Mouse (Mus musculus) C2C12 (cell line): ENCODE data around the gene Yipf7. TPM values are rescaled to one million over a fixed set of nuclear protein-coding genes. Genes with fewer than 3 reads are reported as not detected.

Experiments
- H3K27me3 ChIP-seq: one replicate; pipeline ENCODE4 v1.6.1; 2011; ENCODE audit not compliant: control insufficient read depth, insufficient read depth, insufficient read length
- H3K36me3 ChIP-seq: one replicate; pipeline ENCODE4 v1.6.1; 2011; ENCODE audit not compliant: control insufficient read depth, insufficient read depth
- H3K4me3 ChIP-seq: one replicate; pipeline ENCODE4 v1.5.1; 2011; ENCODE audit warnings: mild to moderate bottlenecking, control low read depth; ENCODE audit not compliant: poor library complexity, insufficient read depth, severe bottlenecking
- H3K79me2 ChIP-seq: one replicate; pipeline ENCODE4 v1.6.1; 2011; ENCODE audit not compliant: control insufficient read depth, insufficient read depth
- H3K79me3 ChIP-seq: one replicate; pipeline ENCODE4 v1.6.1; 2011; ENCODE audit warnings: low read depth, control low read depth
- H3ac ChIP-seq: one replicate; pipeline ENCODE3; 2011; ENCODE audit warnings: low read depth; ENCODE audit not compliant: control insufficient read depth, insufficient read length
- CEBPB ChIP-seq: IDR thresholded peaks from one replicate; pipeline ENCODE4 v1.6.1; 2011; ENCODE audit warnings: low read depth, mild to moderate bottlenecking, control low read depth, moderate library complexity
- CTCF ChIP-seq: IDR thresholded peaks from one replicate; pipeline ENCODE4 v1.5.1; 2011; ENCODE audit not compliant: control insufficient read depth, insufficient read depth, insufficient read length
- FOSL1 ChIP-seq: IDR thresholded peaks from one replicate; pipeline ENCODE4 v1.8.0; 2011; ENCODE audit warnings: mild to moderate bottlenecking, low read length; ENCODE audit not compliant: poor library complexity, insufficient read depth, severe bottlenecking
- MAX ChIP-seq: IDR thresholded peaks from one replicate; pipeline ENCODE4 v1.6.1; 2011; ENCODE audit warnings: mild to moderate bottlenecking, control low read depth
- MYOD1 ChIP-seq: IDR thresholded peaks from one replicate; pipeline ENCODE4 v1.6.1; 2011; ENCODE audit warnings: low read depth; ENCODE audit not compliant: control insufficient read depth, insufficient read length
- MYOG ChIP-seq: IDR thresholded peaks from one replicate; pipeline ENCODE4 v1.6.1; 2011; ENCODE audit not compliant: control insufficient read depth, insufficient read length; ENCODE audit errors: extremely low read depth
- USF1 ChIP-seq: IDR thresholded peaks from one replicate; pipeline ENCODE4 v1.6.1; 2011; ENCODE audit warnings: low read depth, mild to moderate bottlenecking, control low read depth, moderate library complexity
- long read RNA-seq, 2 experiments: library from polyadenylated mRNA; unstranded; transcript quantifications; one replicate each; pipeline ENCODE4 v2.0.0; 2019 to 2020
- polyA plus RNA-seq: library from polyadenylated mRNA; unstranded; fragments of >200 nt; fragmentation: generic; extraction: Trizol; gene quantifications from one replicate; pipeline ENCODE4 v1.2.1, GENCODE M21; 2012; ENCODE audit warnings: missing spikeins

Yipf7 gene
- polyA plus RNA-seq = not detected
- long read RNA-seq, experiment 1 = 0 reads
- long read RNA-seq, experiment 2 = 0 reads

DNA sequence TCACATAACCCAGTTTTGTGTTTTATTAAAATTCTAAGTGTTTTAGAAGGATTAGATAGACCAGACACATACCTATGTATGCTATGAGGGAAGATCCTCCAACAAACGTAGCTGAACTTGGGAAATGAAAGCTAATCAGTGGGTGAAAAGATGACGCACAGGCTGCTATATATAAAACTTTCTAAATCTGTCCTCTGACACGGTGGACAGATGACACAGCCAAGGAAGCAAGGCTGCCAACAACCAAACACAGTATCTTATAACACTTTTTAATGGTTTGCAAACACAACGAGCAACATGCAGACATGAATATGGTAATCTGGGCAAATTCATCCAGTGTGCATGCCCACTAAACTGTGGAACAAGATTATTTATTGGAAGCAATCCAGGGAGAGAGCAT lies at the start of gene Yipf7:
TSS of gene Yipf7 (minus strand) at position 160 of the 400 bp plus-strand sequence.
- H3K4me3 ChIP-seq = no peak within 1 kb of the TSS
- H3K79me3 ChIP-seq = no peaks in the 10 kb centered on the region
- no peaks in the 10 kb centered on the region for H3K36me3 ChIP-seq
- no peak within 1 kb of the TSS for H3ac ChIP-seq
- no peaks in the 10 kb centered on the region for H3K27me3 ChIP-seq
- TF ChIP-seq FOSL1 (no peak), CEBPB (no peak), CTCF (no peak), USF1 (no peak), MYOD1 (no peak), MYOG (no peak), MAX (no peak)
- no peaks in the 10 kb centered on the region for H3K79me2 ChIP-seq

DNA sequence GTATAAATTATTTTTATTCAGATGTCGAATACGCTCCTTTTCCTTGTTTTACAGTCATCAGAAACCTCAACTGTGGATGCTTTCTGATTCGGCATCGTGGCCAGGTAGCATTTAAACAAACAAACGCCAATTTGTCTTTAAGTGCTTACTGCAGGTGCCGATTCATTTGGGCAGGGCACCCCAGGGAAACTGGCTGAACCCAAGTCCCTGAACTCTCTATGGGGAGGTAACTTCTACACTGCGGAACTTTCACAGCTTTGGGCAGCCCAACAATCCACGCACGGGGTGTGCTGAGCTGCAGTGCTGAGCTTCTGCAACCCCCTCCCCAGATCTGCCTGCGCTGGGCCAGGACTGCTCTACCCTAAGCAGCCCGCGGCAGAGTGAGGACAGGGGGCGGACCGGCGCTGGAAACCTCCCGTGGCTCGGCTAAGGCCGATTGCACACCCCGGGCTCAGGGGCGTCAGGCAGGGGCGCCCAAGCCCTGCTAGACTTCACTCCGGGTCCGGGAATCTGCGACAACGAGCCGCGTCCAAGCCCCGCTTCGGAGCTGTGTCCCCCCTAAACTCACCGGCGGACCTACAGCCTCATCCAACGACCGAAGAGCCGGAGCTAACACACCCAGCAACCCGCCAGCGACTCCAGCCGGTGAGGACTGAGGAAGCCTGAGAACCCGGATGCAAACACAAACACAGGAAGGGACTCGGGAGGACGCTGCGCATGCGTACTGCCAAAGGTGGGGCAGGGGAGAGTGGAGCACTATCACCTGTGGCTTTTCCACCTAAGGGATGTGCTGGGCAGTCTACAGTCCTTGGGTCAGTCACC lies 49.4 kb upstream of the Yipf7 start, which contains the start of gene Gnpda2:
TSS of gene Gnpda2 (minus strand) at position 701 of the 822 bp plus-strand sequence.
- no peaks in the 10 kb centered on the region for H3K79me2 ChIP-seq

DNA sequence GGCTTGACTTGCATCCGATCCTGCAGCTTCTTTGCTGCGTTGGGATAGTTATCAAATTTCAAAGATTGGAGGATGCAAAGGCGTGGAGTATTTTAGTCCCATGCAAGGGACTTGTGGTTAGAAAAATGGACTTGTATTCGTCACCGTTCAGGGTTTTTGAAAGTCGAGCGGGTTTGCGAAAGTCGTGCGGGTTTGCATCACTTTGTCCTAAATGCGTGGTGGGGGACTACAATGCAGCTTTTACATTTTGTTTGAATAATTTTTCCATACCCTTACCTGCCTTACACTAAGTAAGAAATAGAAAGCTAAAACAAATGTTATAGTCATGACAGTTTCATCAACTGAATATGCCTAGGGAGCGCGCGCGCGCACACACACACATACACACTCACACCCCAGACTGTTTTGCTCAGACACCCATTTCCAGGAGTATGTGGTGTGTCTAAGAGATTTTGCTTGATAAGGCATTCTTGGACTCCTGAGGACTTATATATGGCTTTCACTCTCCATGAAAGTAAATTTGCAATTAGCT lies 15.0 kb upstream of the Yipf7 start:
- Histone ChIP-seq H3K4me3 (peak overlapping the region; percentile 64), H3K79me3 (peaks cover 8% of the 10 kb centered on the region), H3K79me2 (peaks cover 8% of the 10 kb centered on the region), H3K27me3 (no peaks in the 10 kb centered on the region), H3ac (peak overlapping the region; percentile 89), H3K36me3 (peaks cover 17% of the 10 kb centered on the region)
- TF ChIP-seq CEBPB (no peak), MYOD1 (no peak), MAX (no peak), USF1 (no peak), MYOG (no peak), FOSL1 (no peak), CTCF (no peak)

More for the DNA sequence above, 49.4 kb upstream of the Yipf7 start, which contains the start of gene Gnpda2:
- no peak within 1 kb of the TSS for H3ac ChIP-seq
- no peaks in the 10 kb centered on the region for H3K27me3 ChIP-seq
- no peaks in the 10 kb centered on the region for H3K36me3 ChIP-seq
- H3K4me3 ChIP-seq = peak within 1 kb of the TSS; percentile 25
- H3K79me3 ChIP-seq = no peaks in the 10 kb centered on the region
- TF ChIP-seq FOSL1 (no peak), MYOD1 (no peak), MAX (no peak), CEBPB (no peak), CTCF (no peak), MYOG (no peak)

DNA sequence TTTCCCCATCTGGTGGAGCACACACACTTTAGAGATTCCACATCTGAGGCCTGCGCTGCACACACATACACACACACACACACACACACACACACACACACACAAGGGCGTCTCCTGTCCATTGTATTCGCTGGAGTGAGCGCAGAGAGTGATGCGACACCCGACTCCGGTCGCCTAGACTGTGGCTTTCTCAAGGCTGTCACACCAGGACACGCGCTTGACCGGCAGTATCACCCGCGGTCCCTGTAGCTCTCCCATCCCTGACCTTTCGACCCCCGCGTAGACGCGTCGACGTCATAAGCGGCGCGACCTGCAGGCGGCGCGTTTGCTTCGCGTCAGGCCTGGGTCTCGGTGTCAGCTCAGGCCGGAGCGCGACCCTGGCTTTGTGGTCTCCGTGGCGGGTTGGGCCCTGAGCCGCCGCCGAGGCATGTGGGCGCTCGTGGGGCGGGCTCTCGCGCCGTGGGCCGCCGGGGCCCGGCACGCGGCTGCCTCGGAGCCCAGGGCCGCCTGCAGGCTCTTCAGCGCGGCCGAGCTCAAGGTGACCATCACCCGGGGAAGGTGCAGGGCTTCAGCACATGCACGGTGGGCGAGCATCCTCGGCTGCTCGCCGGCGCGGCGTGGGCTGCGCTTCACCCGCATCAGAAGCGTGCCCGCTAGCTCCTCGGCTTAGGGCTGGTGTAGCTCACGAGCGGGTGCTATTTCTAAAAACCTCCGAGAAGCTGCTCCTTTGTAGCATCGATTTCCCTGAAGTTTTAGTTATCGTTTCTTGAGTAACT lies 14.4 kb upstream of the Yipf7 start, which contains the start of gene Guf1:
TSS of gene Guf1 (plus strand) at position 296 of the 776 bp plus-strand sequence.
- peaks cover 13% of the 10 kb centered on the region for H3K36me3 ChIP-seq
- no peaks in the 10 kb centered on the region for H3K27me3 ChIP-seq
- H3K4me3 ChIP-seq = peak within 1 kb of the TSS; percentile 64
- peaks cover 8% of the 10 kb centered on the region for H3K79me2 ChIP-seq
- TF ChIP-seq CTCF (no peak), MAX (no peak), USF1 (no peak), FOSL1 (no peak), MYOD1 (no peak), CEBPB (no peak), MYOG (no peak)
- H3K79me3 ChIP-seq = peaks cover 8% of the 10 kb centered on the region
- H3ac ChIP-seq = peak within 1 kb of the TSS; percentile 89

DNA sequence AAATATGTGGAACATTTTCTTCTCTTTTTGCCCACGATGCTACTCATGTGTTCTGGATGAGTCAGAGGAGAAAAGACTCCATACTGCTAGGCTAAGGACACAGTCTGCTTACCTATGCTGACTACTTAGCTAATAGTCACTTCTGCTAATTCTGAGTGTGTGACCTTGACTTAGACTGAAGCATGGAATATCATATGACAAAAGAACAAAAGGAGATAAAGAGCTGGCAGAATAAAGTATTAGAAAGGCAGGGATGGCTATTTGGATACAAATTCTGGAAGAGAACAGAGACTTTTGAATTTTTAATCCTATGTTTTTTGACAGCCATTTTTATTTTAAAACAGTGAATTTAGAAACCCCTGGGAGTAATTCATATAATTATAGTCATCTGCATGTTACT lies 768 bp downstream of the Yipf7 start:
- Histone ChIP-seq H3K36me3 (no peaks in the 10 kb centered on the region), H3K79me3 (no peaks in the 10 kb centered on the region), H3K4me3 (no peak overlapping the region), H3K79me2 (no peaks in the 10 kb centered on the region), H3ac (no peak overlapping the region), H3K27me3 (no peaks in the 10 kb centered on the region)
- no peak for TF ChIP-seq MYOD1
- TF ChIP-seq USF1 = no peak
- TF ChIP-seq CEBPB = no peak
- TF ChIP-seq FOSL1 = no peak
- no peak for TF ChIP-seq CTCF
- no peak for TF ChIP-seq MYOG
- no peak for TF ChIP-seq MAX
